Mouse (Mus musculus) CH12.LX (cell line): Measurements from ENCODE around the gene Tomm6. TPM values are rescaled to one million over a fixed set of nuclear protein-coding genes. Genes with fewer than 3 reads are reported as not detected.

Source experiments
- DNase-seq: peaks from one replicate; pipeline ENCODE4 v3.0.0-alpha.2; 2013; ENCODE audit errors: extremely low read depth
- H3K27ac ChIP-seq: 2 replicates; pipeline ENCODE4 v1.5.1; 2012; ENCODE audit warnings: low read depth, mild to moderate bottlenecking, control low read depth, moderate library complexity; ENCODE audit not compliant: insufficient read depth
- H3K27me3 ChIP-seq: replicated peaks from 2 replicates; pipeline ENCODE3; 2012; ENCODE audit warnings: inconsistent platforms
- H3K36me3 ChIP-seq, 2 experiments: replicated peaks in 1 of 2; 2 replicates each; pipeline versions ENCODE3 to v1.6.1; 2012; ENCODE audit warnings: inconsistent platforms in 1 of 2, low read length in 1 of 2, mild to moderate bottlenecking in 1 of 2, mixed read lengths in 1 of 2, moderate library complexity in 1 of 2; ENCODE audit not compliant: control insufficient read depth in 1 of 2, insufficient read depth in 1 of 2
- H3K4me1 ChIP-seq, 2 experiments: 2 replicates each; pipeline ENCODE4 v1.6.1; 2012; ENCODE audit warnings: inconsistent platforms in 1 of 2, moderate library complexity in 1 of 2; ENCODE audit not compliant: insufficient read depth in 2 of 2, control insufficient read depth in 1 of 2
- H3K4me2 ChIP-seq: 2 replicates; pipeline ENCODE4 v1.6.1; 2012; ENCODE audit warnings: low read depth, mild to moderate bottlenecking, control low read depth; ENCODE audit not compliant: poor library complexity, insufficient read depth, severe bottlenecking
- H3K4me3 ChIP-seq, 3 experiments: fragments of 150-350 bp in 1 of 3; sonication (generic) in 1 of 3; replicated peaks in 1 of 3; 2 replicates each; pipeline versions ENCODE3 to v1.5.1; 2011 to 2012; ENCODE audit warnings: low read depth in 2 of 3, low read length in 2 of 3, mild to moderate bottlenecking in 2 of 3, moderate library complexity in 2 of 3, control low read depth in 1 of 3, improper control_type of control experiment in 1 of 3, inconsistent platforms in 1 of 3, mixed read lengths in 1 of 3; ENCODE audit not compliant: poor library complexity in 1 of 3
- H3K79me2 ChIP-seq: replicated peaks from 2 replicates; pipeline ENCODE4 v1.6.1; 2012; ENCODE audit warnings: mild to moderate bottlenecking, moderate library complexity; ENCODE audit not compliant: control insufficient read depth, poor library complexity, insufficient read depth, severe bottlenecking; ENCODE audit errors: extremely low read depth
- H3K9ac ChIP-seq: 2 replicates; pipeline ENCODE4 v1.6.1; 2012; ENCODE audit warnings: low read depth, mild to moderate bottlenecking, control low read depth, moderate library complexity; ENCODE audit not compliant: insufficient read depth
- H3K9me3 ChIP-seq: replicated peaks from 2 replicates; pipeline ENCODE3; 2012; ENCODE audit warnings: low read length, inconsistent platforms, mixed read lengths
- CHD1 ChIP-seq: IDR thresholded peaks from 2 replicates; pipeline ENCODE4 v1.6.1; 2012; ENCODE audit warnings: low read depth, low read length, improper control_type of control experiment, inconsistent platforms
- CHD2 ChIP-seq: IDR thresholded peaks from 2 replicates; pipeline ENCODE4 v1.6.1; 2011; ENCODE audit warnings: low read length, improper control_type of control experiment
- CTCF ChIP-seq, 2 experiments: IDR thresholded peaks in 1 of 2; conservative IDR thresholded peaks in 1 of 2; 2 replicates each; pipeline ENCODE4 v1.5.1; 2011 to 2012; ENCODE audit warnings: low read depth in 2 of 2, low read length in 2 of 2, improper control_type of control experiment in 1 of 2, inconsistent platforms in 1 of 2, mild to moderate bottlenecking in 1 of 2, moderate library complexity in 1 of 2
- E2F4 ChIP-seq: IDR thresholded peaks from 2 replicates; pipeline ENCODE4 v1.6.1; 2011; ENCODE audit warnings: low read depth, low read length, improper control_type of control experiment; ENCODE audit not compliant: insufficient replicate concordance
- ELF1 ChIP-seq: IDR thresholded peaks from 2 replicates; pipeline ENCODE4 v1.6.1; 2014; ENCODE audit warnings: low read depth, mild to moderate bottlenecking, inconsistent platforms, low read length, improper control_type of control experiment
- EP300 ChIP-seq: IDR thresholded peaks from 2 replicates; pipeline ENCODE4 v1.6.1; 2011; ENCODE audit warnings: low read length, improper control_type of control experiment
- ETS1 ChIP-seq: conservative IDR thresholded peaks from 2 replicates; pipeline ENCODE4 v1.6.1; 2012; ENCODE audit warnings: low read depth, mild to moderate bottlenecking, inconsistent platforms, low read length, improper control_type of control experiment, moderate library complexity
- GABPA ChIP-seq: IDR thresholded peaks from 2 replicates; pipeline ENCODE4 v1.6.1; 2012; ENCODE audit warnings: low read depth, low read length, improper control_type of control experiment, inconsistent platforms; ENCODE audit not compliant: insufficient replicate concordance
- HCFC1 ChIP-seq: IDR thresholded peaks from 2 replicates; pipeline ENCODE4 v1.6.1; 2012; ENCODE audit warnings: low read depth, mild to moderate bottlenecking, inconsistent platforms, low read length, improper control_type of control experiment
- JUN ChIP-seq: IDR thresholded peaks from 2 replicates; pipeline ENCODE4 v1.6.1; 2011; ENCODE audit warnings: low read depth, mild to moderate bottlenecking, low read length, improper control_type of control experiment, moderate library complexity; ENCODE audit not compliant: insufficient read depth
- MAFK ChIP-seq: IDR thresholded peaks from 2 replicates; pipeline ENCODE4 v1.6.1; 2011; ENCODE audit warnings: low read length, improper control_type of control experiment; ENCODE audit not compliant: insufficient replicate concordance
- MXI1 ChIP-seq: IDR thresholded peaks from 2 replicates; pipeline ENCODE4 v1.6.1; 2011; ENCODE audit warnings: mild to moderate bottlenecking, low read depth, low read length, improper control_type of control experiment
- MYC ChIP-seq: IDR thresholded peaks from 2 replicates; pipeline ENCODE4 v1.6.1; 2011; ENCODE audit warnings: low read depth, mild to moderate bottlenecking, improper control_type of control experiment, low read length
- NELFE ChIP-seq: IDR thresholded peaks from 2 replicates; pipeline ENCODE4 v1.6.1; 2011; ENCODE audit warnings: low read depth, low read length, improper control_type of control experiment
- PAX5 ChIP-seq: IDR thresholded peaks from 2 replicates; pipeline ENCODE4 v1.6.1; 2012; ENCODE audit warnings: low read length, inconsistent platforms, mixed read lengths
- POLR2AphosphoS2 ChIP-seq: IDR thresholded peaks from 2 replicates; pipeline ENCODE4 v1.6.1; 2011; ENCODE audit warnings: low read depth, low read length, improper control_type of control experiment
- RAD21 ChIP-seq: IDR thresholded peaks from 2 replicates; pipeline ENCODE4 v1.6.1; 2011; ENCODE audit warnings: low read depth, mild to moderate bottlenecking, low read length, improper control_type of control experiment, moderate library complexity
- RCOR1 ChIP-seq: conservative IDR thresholded peaks from 2 replicates; pipeline ENCODE4 v1.6.1; 2012; ENCODE audit warnings: low read depth, mild to moderate bottlenecking, inconsistent platforms, low read length, improper control_type of control experiment
- SIN3A ChIP-seq: IDR thresholded peaks from 2 replicates; pipeline ENCODE4 v1.6.1; 2012; ENCODE audit warnings: low read length, improper control_type of control experiment, inconsistent platforms
- SMC3 ChIP-seq: IDR thresholded peaks from 2 replicates; pipeline ENCODE4 v1.6.1; 2011; ENCODE audit warnings: low read depth, low read length, improper control_type of control experiment
- TBP ChIP-seq: conservative IDR thresholded peaks from 2 replicates; pipeline ENCODE4 v1.6.1; 2011; ENCODE audit warnings: low read depth, low read length, improper control_type of control experiment
- UBTF ChIP-seq: IDR thresholded peaks from 2 replicates; pipeline ENCODE4 v1.6.1; 2012; ENCODE audit warnings: low read depth, mild to moderate bottlenecking, inconsistent platforms, low read length, improper control_type of control experiment, moderate library complexity
- USF1 ChIP-seq: IDR thresholded peaks from 2 replicates; pipeline ENCODE4 v1.6.1; 2014; ENCODE audit warnings: low read depth, mild to moderate bottlenecking, inconsistent platforms, low read length, improper control_type of control experiment
- USF2 ChIP-seq: conservative IDR thresholded peaks from 2 replicates; pipeline ENCODE4 v1.6.1; 2011; ENCODE audit warnings: low read depth, low read length, improper control_type of control experiment
- ZKSCAN1 ChIP-seq: IDR thresholded peaks from 2 replicates; pipeline ENCODE4 v1.6.1; 2012; ENCODE audit warnings: low read depth, inconsistent platforms, low read length, improper control_type of control experiment, borderline replicate concordance
- ZNF384 ChIP-seq: IDR thresholded peaks from 2 replicates; pipeline ENCODE4 v1.6.1; 2012; ENCODE audit warnings: low read depth, low read length, improper control_type of control experiment, inconsistent platforms
- dilution Hi-C: fragments of 300-500 bp; cut with MboI; formaldehyde crosslinking; loops from 2 replicates; pipeline ENCODE4 v1.14.3; 2020; ENCODE audit warnings: low sequenced_read_pairs; ENCODE audit not compliant: extremely low pct_unique_long_range_greater_than_20kb, extremely low pct_ligation_motif_present
- in situ Hi-C: fragments of 300-500 bp; cut with MboI; formaldehyde crosslinking; loops from 3 replicates; pipeline ENCODE4 v1.14.3; 2019; ENCODE audit warnings: low sequenced_read_pairs, low pct_ligation_motif_present, low pct_unique_long_range_greater_than_20kb, mixed read lengths
- polyA plus RNA-seq: library from polyadenylated mRNA; unstranded; fragments of >175 nt; gene quantifications from 2 replicates; pipeline ENCODE4 v1.2.1, GENCODE M21; 2012; ENCODE audit warnings: low read depth; ENCODE audit not compliant: insufficient read length
- total RNA-seq, 2 experiments: library from RNA; depleted of rRNA; stranded (reverse); fragments of 300-350 nt in 1 of 2; fragments of >200 nt in 1 of 2; gene quantifications; 2 replicates each; pipeline ENCODE4 v1.2.3; 2012 to 2014

Gene Tomm6
- total and polyA plus RNA-seq, 3 experiments: 26.4 to 424 (median 46.1) TPM

GRCm38 (mm10) chr17:47672311-47673111 lies 15.7 kb downstream of the Tomm6 start (continued):
- TF ChIP-seq MXI1 (no peak), GABPA (no peak), POLR2AphosphoS2 (no peak)

GRCm38 (mm10) chr17:47671988-47672310 lies 16.2 kb downstream of the Tomm6 start:
- peaks cover 17 to 39% of the 10 kb centered on the region in 2 experiments for H3K36me3 ChIP-seq
- dilution Hi-C loops (no loop called here), in situ Hi-C loops (no loop called here)
- no peak overlapping the region for H3K4me2 ChIP-seq
- H3K79me2 ChIP-seq: no peaks in the 10 kb centered on the region
- H3K9me3 ChIP-seq: no peaks in the 10 kb centered on the region
- TF ChIP-seq TBP (no peak), SMC3 (no peak), RAD21 (no peak), NELFE (no peak), ZKSCAN1 (no peak), UBTF (no peak), POLR2AphosphoS2 (no peak), ETS1 (no peak), EP300 (no peak), CHD2 (no peak), MAFK (no peak)
- H3K27me3 ChIP-seq: no peaks in the 10 kb centered on the region
- no peak overlapping the region for H3K4me3 ChIP-seq
- H3K27ac ChIP-seq: no peak overlapping the region
- no peak overlapping the region for H3K9ac ChIP-seq
- peaks cover 0 to 16% of the 10 kb centered on the region in 2 experiments; a peak in 2 of 4 replicates for H3K4me1 ChIP-seq
- DNase-seq: no peak

GRCm38 (mm10) chr17:47669166-47669565 lies 19.0 kb downstream of the Tomm6 start:
- Histone ChIP-seq H3K4me1 (peaks cover 0 to 3% of the 10 kb centered on the region in 2 experiments; a peak in 1 of 4 replicates), H3K36me3 (peaks cover 12 to 23% of the 10 kb centered on the region in 2 experiments), H3K4me3 (no peak overlapping the region), H3K27me3 (no peaks in the 10 kb centered on the region), H3K9ac (no peak overlapping the region), H3K27ac (no peak overlapping the region), H3K79me2 (no peaks in the 10 kb centered on the region), H3K4me2 (no peak overlapping the region), H3K9me3 (no peaks in the 10 kb centered on the region)
- no peak for TF ChIP-seq MYC
- no peak for TF ChIP-seq USF1
- TF ChIP-seq HCFC1: no peak
- TF ChIP-seq PAX5: no peak
- no peak for TF ChIP-seq CHD2
- TF ChIP-seq EP300: no peak
- TF ChIP-seq TBP: no peak
- TF ChIP-seq USF2: no peak
- no peak for TF ChIP-seq SIN3A
- no peak for TF ChIP-seq RAD21
- TF ChIP-seq JUN: no peak
- no peak for TF ChIP-seq ELF1
- no peak for TF ChIP-seq E2F4
- TF ChIP-seq CTCF (conservative IDR thresholded peaks at IDR 0.05 in 1 of 2, IDR thresholded peaks at IDR 0.05 in 1 of 2; ENCODE audit: low read depth in 2 of 2, low read length in 2 of 2): no peak
- no peak for TF ChIP-seq CHD1
- TF ChIP-seq RCOR1: no peak
- TF ChIP-seq ZNF384: no peak
- TF ChIP-seq GABPA: no peak
- DNase-seq: no peak
- in situ Hi-C loops: no loop called here
- dilution Hi-C loops: no loop called here
